Mouse (Mus musculus) frontal cortex, postnatal 14 days (tissue): ENCODE results near the gene Col6a2.

Experiments
- DNase-seq, 2 experiments: peaks; one replicate each; pipeline ENCODE4 v3.0.0; 2022; ENCODE audit warnings: low spot score in 2 of 2

Gene Col6a2

DNA sequence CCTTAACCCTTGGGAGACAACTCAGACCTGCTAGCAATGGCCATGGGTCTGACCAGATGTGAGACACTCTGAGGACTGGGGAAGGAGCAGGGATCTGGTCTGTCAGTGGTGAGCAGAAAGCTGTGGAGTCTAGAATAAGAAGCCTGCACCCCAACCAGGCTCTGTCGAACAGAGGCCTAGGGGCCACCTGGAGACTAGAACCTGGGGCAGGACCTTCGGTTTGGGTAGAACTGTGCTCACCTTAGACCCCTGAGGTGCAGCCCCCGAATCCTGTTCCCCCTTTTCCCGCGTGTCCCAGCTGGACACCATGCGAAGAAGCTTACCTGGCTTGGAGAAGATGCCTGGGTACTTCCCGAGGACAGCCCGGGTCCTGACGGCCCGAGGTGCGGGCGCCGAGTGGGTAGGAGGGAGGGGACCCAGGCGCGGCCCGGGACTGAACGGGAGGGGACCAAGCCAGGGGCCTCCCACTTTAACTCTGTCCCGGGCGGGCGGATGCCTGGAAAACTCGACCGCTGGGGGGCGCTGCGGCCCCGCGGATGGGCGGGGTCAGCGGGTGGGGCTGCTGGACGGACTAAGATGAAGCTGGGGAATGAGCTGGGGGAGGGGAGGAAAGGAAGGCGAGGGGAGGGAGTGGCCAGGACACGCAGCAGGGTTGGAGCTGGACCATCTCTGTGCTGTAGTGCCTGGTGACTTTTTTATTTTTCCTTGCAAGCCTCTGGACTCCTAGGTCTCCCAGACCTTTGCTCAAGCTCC lies at the start of gene Col6a2:
Col6a2 (minus strand) TSS at position 703 of the 753 bp plus-strand sequence.
- DNase-seq, result peak; percentile 41 to 60

DNA sequence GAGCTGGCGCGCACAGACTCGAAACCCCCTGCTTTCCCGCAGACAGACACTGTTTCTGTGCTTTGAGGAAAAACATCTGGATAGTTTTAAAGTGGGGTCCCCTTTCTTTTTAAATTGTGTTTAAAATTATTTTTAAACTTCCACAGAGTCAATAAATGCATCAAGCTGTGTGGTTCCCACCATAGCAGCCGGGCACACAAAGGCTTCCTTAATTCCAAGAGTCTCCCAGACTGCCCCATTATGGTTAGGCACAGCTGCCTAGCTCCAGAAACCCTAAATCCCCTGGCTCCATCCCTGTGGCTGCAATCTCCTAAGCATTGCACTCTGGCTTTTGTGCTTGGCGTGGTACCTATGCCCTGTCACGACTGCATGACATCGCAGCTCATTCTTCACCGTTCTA lies 48.5 kb upstream of the Col6a2 start:
- DNase-seq, result no peak

GRCm38 (mm10) chr10:76668947-76669284 lies 45.5 kb upstream of the Col6a2 start:
- peak; percentile 31 to 64 for DNase-seq

DNA sequence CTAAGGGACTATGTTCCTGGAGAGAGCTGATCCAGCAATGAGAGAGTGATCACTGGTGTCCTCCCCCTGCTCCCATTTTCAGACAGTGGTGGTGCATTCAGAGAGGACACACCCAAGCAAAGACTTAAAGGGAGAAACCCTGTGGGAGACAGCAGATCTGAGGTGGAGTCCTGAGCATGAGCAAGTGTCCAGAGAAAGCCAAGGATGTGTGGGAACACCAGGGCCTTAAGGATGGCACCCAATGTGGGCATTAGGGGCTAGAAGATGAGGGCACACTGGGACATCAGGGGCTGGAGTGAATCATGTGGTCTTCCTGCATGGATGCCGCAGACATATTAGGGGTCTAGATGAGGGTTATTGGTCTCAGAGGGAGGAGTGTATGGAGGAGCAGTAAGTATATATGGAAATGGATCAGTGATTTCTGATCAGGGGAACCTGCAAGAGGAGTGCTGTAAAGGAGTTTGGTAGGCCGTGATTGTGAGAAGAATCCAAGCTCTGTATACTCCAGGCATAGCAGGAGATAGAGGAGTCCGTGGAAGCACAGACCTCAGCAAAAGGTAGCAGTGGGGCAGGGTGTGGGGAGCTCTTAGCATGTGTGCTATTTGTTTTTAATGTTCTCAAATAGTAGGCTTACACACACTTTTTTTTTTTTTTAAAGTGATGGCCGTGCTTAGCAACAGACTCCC lies 45.0 kb upstream of the Col6a2 start:
- DNase-seq, result no peak

DNA sequence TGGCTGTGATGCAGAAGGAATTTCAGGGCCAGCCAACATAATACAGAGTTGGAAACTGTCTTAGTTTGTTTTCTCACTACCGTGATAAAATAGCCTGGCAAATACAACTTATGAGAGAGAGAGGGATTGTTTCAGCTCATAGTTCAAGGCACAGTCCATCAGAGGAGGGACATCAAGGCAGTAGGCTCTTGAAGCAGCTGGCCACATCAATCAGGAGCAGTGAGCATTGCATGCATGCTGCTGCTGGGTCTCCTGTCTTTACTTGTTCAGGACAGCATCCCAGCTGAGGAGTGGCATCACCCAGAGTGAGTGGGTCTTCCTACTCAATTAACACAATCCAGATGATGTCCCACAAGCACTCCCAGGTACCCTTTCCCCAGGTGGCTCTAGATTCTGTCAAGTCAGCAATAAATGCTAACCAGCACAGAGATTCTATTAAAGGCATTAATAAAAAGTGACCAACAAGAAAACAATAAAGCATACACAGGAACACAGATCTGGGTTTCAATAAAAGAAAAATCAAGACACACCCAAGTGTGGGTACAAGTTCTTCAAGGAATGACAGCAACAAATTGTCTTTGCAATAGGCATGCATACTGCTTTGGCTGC lies 43.9 kb upstream of the Col6a2 start:
- no peak for DNase-seq

GRCm38 (mm10) chr10:76665551-76665950 lies 42.1 kb upstream of the Col6a2 start:
- no peak for DNase-seq

GRCm38 (mm10) chr10:76664156-76665115 lies 41.0 kb upstream of the Col6a2 start:
- DNase-seq, result no peak

DNA sequence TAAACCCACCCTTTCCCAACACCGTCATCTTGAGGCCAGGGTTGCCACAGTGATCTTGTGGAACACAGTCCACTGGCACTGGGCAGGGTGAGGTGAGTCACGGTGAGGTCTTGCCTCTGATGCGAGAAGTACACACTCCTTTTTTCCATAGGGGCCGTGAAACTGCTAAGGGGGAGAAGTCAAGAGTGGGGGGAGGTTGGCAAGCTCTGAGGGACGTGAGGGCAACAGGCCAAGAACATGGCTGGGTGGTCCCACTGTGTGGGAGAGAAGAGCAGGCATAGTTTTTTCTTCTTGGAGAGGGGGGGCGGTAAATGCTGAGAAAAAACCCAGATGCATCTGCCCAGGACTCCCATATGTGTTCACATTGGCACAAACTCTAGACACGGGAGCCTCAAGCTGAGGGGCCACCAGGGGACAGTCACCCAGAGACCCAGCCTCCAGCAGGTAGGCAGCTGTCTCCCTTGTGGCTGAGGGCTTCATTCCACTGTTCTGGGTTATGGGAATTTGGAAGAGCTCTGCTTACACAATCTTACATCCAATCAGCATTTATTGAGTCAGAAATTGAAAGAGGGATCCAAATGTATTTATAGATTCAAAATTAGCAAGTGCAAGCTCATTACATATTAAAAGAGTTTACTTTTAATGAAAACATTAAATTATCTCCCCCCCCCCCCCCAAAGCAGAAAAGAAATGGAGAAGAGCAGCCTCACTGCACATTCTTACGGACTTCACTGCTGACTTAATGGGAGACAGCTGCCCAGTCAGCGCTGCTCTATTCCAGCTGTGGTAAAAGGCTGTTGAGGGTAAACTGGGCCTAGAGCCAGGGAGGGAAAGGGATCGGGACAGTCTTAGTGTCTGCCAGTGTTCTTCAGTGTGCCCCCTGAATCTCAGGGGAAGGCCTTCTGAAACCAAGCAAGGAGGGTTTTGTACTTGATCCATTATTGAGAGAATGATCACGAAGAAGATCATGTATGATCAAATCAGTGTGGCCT lies 30.2 kb upstream of the Col6a2 start:
- DNase-seq, result no peak

DNA sequence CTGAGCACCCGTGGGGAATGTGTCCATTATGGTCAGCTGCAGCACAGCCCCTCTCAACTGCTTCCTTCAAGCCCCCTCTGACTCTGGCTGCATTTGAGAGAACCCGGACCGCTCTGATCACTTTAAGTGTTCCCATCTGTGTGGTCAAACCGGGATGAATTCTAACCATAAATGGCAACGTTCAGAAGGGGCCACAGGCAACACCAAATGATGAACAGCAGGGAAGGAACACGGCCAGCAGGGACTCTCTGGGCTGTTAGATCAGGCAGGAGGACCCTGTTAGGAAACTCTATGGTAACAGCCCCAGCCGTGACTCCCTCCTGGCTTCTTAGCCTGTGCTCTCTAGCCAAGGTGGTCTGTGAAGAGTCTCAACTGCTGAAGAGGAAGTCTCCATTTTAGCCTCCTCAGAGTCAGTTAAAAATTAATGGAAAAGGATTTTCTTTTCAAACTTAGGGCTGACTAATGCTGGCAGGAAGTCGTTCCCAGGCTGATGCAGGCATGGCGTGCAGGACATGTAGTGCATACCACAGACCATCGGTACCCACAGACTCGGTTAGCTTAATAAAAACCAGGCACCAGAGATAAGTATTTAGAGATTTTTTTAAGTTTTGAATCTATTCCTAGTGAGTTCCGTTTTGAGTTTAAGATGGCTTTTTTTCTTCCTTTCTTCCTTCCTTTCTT lies 27.4 kb upstream of the Col6a2 start:
- no peak for DNase-seq

GRCm38 (mm10) chr10:76648738-76649137 lies 25.3 kb upstream of the Col6a2 start:
- DNase-seq, result no peak

- DNase-seq, result no peak
Measured at GRCm38 (mm10) chr10:76647390-76647789, 24.0 kb upstream of the Col6a2 start.

GRCm38 (mm10) chr10:76645686-76646085 lies 22.3 kb upstream of the Col6a2 start:
- no peak for DNase-seq

GRCm38 (mm10) chr10:76645066-76645465 lies 21.6 kb upstream of the Col6a2 start:
- no peak for DNase-seq

DNA sequence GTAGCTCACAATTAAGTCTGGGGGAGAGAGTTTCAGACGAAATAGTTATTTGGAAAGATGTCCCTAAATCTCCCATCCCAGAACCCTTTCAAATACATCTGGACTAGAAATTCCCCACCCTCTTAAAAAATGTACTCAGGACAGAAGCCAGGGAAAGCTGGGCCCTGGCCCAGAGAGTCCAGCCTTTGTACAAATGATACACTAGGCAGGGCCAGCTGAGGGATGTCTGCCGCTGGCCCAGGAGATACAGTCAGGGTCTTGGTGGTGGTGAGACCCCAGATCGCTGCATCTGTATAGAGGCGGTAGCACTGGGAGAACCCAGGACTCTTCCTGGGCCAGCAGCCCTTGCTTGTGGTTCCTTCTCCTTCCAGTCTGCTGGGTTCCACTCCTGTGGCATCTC lies 20.6 kb upstream of the Col6a2 start:
- DNase-seq, result no peak

- DNase-seq, result no peak
Measured at GRCm38 (mm10) chr10:76643446-76643845, 20.0 kb upstream of the Col6a2 start.

GRCm38 (mm10) chr10:76642628-76643434 lies 19.4 kb upstream of the Col6a2 start:
- DNase-seq, result no peak

GRCm38 (mm10) chr10:76641894-76642627 lies 18.6 kb upstream of the Col6a2 start:
- no peak for DNase-seq

GRCm38 (mm10) chr10:76639952-76640351 lies 16.5 kb upstream of the Col6a2 start:
- no peak for DNase-seq
